Mouse (Mus musculus) cerebellum, adult 2 months (tissue): ENCODE measurements around the gene 1110059E24Rik. TPM values are rescaled to one million over a fixed set of nuclear protein-coding genes. Genes with fewer than 3 reads are reported as not detected.
A peak's percentile ranks its signal among the peaks of the same experiment; 100 is the strongest.
"Not testable (repeated sequence)": the region's sequence is repeated elsewhere in the genome, so short reads cannot be mapped to it uniquely, and the experiment has no call there.

ENCODE experiments used
- DNase-seq, 2 experiments: peaks; one replicate each; pipeline ENCODE4 v3.0.0; 2021
- H3K27ac ChIP-seq: fragments of 200-500 bp; 2 replicates; pipeline ENCODE4 v1.5.1; 2012; ENCODE audit warnings: low read length, control low read depth, inconsistent platforms; ENCODE audit not compliant: insufficient read depth
- H3K27me3 ChIP-seq: fragments of 200-500 bp; 2 replicates; pipeline ENCODE4 v1.6.1; 2012; ENCODE audit warnings: inconsistent platforms, mild to moderate bottlenecking, low read length, moderate library complexity; ENCODE audit not compliant: control insufficient read depth, insufficient read depth
- H3K4me1 ChIP-seq: fragments of 200-500 bp; 2 replicates; pipeline ENCODE4 v1.6.1; 2011; ENCODE audit warnings: low read length; ENCODE audit not compliant: control insufficient read depth, insufficient read depth
- H3K4me3 ChIP-seq: fragments of 200-500 bp; replicated peaks from 2 replicates; pipeline ENCODE3; 2011; ENCODE audit warnings: mild to moderate bottlenecking, low read depth, low read length, control low read depth; ENCODE audit not compliant: insufficient read depth
- CTCF ChIP-seq: fragments of 200-500 bp; IDR thresholded peaks from 2 replicates; pipeline ENCODE4 v1.5.1; 2011; ENCODE audit warnings: low read depth, mild to moderate bottlenecking, control low read depth, low read length, moderate library complexity, borderline replicate concordance; ENCODE audit not compliant: insufficient read depth
- POLR2A ChIP-seq: fragments of 200-500 bp; IDR thresholded peaks from 2 replicates; pipeline ENCODE4 v1.6.1; 2011; ENCODE audit warnings: low read length, control low read depth, borderline replicate concordance; ENCODE audit not compliant: insufficient read depth
- WGBS: fragments of 180-500 bp; shearing (Covaris S2); methylation state at CpG from one replicate; pipeline ENCODE4 v1.1.7; 2018; 5-methylcytosine and 5-hydroxymethylcytosine counted together
- polyA plus RNA-seq: library from polyadenylated mRNA; depleted of rRNA; stranded (reverse); fragments of >200 nt; gene quantifications from 2 replicates; pipeline ENCODE4 v1.2.3, GENCODE M21; 2012

The 1110059E24Rik gene
- polyA plus RNA-seq, 1 experiment, result 31.2 TPM

DNA sequence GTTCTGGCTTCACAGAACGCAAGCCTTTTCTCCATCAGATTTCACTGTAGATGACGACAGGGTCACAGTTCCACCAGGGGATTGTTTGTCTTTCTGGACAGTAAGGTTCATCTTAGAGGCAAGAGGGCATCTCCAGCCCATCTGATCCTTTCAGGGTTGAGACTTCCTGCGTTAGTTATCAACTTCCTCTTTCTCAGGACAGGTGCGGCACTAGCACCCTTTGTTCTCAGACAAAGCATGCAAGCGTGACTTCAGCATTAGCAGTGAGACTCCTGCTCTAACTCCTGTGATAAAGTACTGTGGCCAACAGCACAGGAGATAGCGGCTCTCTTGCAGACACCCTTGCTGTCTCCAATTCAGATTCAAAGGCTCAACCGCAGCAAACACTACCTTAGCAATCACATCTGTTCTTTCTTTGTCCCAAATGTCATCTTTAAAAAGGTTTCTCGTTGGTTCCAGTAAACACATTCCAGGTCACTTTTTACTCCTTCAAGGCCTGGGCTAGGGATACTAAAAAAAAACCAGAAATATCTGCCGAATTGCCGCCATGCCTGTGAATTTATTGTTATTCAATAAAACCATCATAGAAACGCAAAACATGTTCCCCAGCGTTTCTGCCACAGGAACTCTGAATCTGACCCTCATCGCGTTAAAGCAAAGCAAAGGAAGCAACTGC is 22.0 kb downstream of the 1110059E24Rik start:
- no peak overlapping the region for H3K27ac ChIP-seq
- H3K4me3 ChIP-seq, result no peak overlapping the region
- no peaks in the 10 kb centered on the region for H3K27me3 ChIP-seq
- no peak for TF ChIP-seq CTCF
- TF ChIP-seq POLR2A, result no peak
- H3K4me1 ChIP-seq, result no peaks in the 10 kb centered on the region
- DNase-seq, result no peak
- WGBS, result 86% methylated on average over 14 of the region's 14 CpGs

DNA sequence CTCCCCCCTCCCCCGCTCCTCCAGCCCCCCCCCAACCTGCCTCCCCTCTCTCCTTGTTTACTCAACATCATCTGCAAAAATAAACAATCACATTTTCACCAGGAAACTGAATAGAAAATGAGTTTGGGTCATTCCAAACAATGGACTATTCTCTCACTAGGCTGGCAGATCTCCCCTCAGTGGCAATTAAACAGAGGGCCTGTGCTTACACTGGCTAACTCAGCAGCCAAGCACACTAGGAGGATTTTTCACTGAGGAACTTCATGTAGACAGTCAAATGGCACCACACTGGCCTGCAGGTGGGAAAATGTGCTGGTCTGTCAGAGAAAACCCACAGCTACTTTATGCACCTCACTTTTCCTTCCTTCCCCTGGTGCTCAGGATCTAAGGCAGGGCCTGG is 23.3 kb downstream of the 1110059E24Rik start:
- no peak overlapping the region for H3K4me3 ChIP-seq
- 85% methylated on average over 1 of the region's 1 CpGs for WGBS
- H3K4me1 ChIP-seq, result no peaks in the 10 kb centered on the region
- peak in 1 of 2 experiments; percentile 15 for DNase-seq
- no peaks in the 10 kb centered on the region for H3K27me3 ChIP-seq
- H3K27ac ChIP-seq, result no peak overlapping the region
- TF ChIP-seq CTCF (no peak), POLR2A (no peak)

- no peak overlapping the region for H3K27ac ChIP-seq
- no peaks in the 10 kb centered on the region for H3K27me3 ChIP-seq
- no peaks in the 10 kb centered on the region for H3K4me1 ChIP-seq
- no peak for TF ChIP-seq POLR2A
- DNase-seq, result no peak
- 98% methylated on average over 1 of the region's 1 CpGs for WGBS
- H3K4me3 ChIP-seq, result no peak overlapping the region
These were observed 23.7 kb downstream of the 1110059E24Rik start for GRCm38 (mm10) chr19:21629030-21629429.

- not testable (repeated sequence) for H3K27ac ChIP-seq, H3K27me3 ChIP-seq, H3K4me3 ChIP-seq, H3K4me1 ChIP-seq, DNase-seq
- 84% methylated on average over 11 of the region's 11 CpGs for WGBS
These were observed 24.3 kb downstream of the 1110059E24Rik start for GRCm38 (mm10) chr19:21628440-21628839.

- Histone ChIP-seq H3K4me3 (no peak overlapping the region), H3K4me1 (no peaks in the 10 kb centered on the region), H3K27me3 (no peaks in the 10 kb centered on the region), H3K27ac (no peak overlapping the region)
- WGBS, result 69% methylated on average over 6 of the region's 6 CpGs
- DNase-seq, result no peak
- TF ChIP-seq POLR2A (no peak), CTCF (no peak)
These were observed 26.3 kb downstream of the 1110059E24Rik start for GRCm38 (mm10) chr19:21626271-21626988.

DNA sequence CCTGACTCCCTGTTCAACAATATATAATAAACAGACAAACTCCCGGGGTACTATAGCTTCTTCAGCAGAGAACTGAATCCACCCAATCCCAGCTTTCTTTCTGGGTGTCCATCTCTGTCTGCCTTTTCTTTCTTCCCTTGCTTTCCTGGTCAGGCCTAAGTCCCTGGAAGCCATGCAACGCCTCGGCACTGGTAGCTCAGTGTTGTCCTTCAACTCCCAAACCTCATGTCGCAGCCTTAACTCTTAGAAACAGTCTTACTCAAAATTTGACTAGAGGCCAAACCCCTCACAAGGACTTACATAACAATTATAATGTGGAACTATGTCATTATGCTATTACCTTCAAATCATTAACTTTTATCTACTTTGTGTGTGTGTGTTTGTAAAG is 28.6 kb downstream of the 1110059E24Rik start:
- Histone ChIP-seq H3K27ac (no peak overlapping the region), H3K4me1 (no peaks in the 10 kb centered on the region), H3K4me3 (no peak overlapping the region), H3K27me3 (no peaks in the 10 kb centered on the region)
- TF ChIP-seq CTCF (no peak), POLR2A (no peak)
- WGBS, result 86% methylated on average over 4 of the region's 4 CpGs
- DNase-seq, result no peak

- H3K27ac ChIP-seq, result no peak overlapping the region
- 31% methylated on average over 3 of the region's 3 CpGs for WGBS
- H3K27me3 ChIP-seq, result no peaks in the 10 kb centered on the region
- peak in 1 of 2 experiments; percentile 25 for DNase-seq
- no peak overlapping the region for H3K4me3 ChIP-seq
- TF ChIP-seq CTCF, result no peak
- no peaks in the 10 kb centered on the region for H3K4me1 ChIP-seq
These were observed 29.2 kb downstream of the 1110059E24Rik start for GRCm38 (mm10) chr19:21623410-21624147.

GRCm38 (mm10) chr19:21615801-21616200 is 37.0 kb downstream of the 1110059E24Rik start:
- no peaks in the 10 kb centered on the region for H3K4me1 ChIP-seq
- TF ChIP-seq CTCF (no peak), POLR2A (no peak)
- no peak overlapping the region for H3K27ac ChIP-seq
- WGBS, result 88% methylated on average over 3 of the region's 3 CpGs
- no peak for DNase-seq
- no peak overlapping the region for H3K4me3 ChIP-seq
- H3K27me3 ChIP-seq, result no peaks in the 10 kb centered on the region
